Mouse (Mus musculus): ENCODE data around the gene Slc39a5.

DNA sequence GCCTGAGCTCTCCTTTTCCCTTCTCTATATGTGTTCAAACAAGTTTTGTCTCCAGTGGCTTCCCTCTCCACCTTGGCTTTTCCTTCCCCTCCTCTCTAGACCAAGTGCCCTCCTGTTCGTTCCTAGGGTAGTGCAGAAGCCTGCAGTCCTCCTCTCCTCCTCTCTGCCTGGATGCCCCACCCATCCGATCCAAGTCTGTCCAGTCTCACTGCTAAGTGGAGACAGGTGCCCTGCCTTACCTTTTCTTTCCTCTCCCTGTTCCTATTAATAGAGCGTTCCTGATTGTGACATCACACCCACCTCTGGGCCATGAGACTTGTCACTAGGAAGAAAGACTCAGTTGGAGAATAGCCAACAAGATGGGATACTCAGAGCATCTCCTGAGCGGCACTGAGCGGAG lies 13.8 kb upstream of the Slc39a5 start:
- no peak for TF ChIP-seq CTCF (IDR thresholded peaks at IDR 0.05; ENCODE audit: insufficient read depth, low read length)
- no peak for TF ChIP-seq POLR2A (IDR thresholded peaks at IDR 0.05; ENCODE audit: borderline replicate concordance, extremely low read depth, low read depth, low read length)
